Mouse (Mus musculus): ENCODE data around the gene Fez2.
A peak's percentile ranks its signal among the peaks of the same experiment; 100 is the strongest.

Gene Fez2

DNA sequence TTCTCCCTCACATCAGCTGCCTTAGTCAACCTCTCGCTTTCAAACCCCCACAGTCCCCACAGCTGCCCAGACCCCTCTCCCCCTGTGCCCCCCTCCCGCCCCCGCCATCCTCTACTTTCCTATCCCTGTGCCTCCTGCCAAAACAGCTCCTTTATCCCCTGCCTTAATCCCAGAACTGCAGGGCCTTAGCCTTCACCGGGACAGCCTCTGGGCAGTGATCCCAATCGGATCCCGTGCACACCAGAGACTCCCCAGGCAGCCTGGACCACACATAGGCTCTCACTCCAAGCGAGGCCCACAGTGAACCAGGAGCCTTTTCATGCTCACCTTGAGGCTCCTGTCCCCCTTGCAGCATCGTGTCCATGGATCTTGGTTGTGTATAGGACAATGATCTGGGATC, 49.5 kb downstream of the Fez2 start:
- no peak for DNase-seq (ENCODE audit: low spot score in 2 of 2)

DNA sequence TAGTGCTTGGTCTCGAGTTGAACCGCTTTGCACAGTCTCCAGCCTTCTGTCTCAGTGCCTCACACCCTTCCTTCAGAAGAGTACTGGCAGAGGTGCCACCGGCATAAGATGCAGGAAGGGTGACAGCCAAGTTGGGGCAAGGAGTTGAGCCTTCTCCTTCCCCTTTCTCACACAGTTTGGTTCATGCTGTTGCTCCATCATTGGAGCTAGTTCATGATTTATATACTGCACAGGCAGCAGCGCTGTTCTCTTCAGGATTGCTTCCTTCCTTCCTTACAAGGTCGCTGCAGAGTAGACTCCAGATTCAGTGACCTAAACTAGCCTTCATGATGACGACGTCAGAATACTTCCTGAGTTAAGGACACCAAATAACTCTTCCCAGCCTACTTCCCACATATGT, 51.9 kb downstream of the Fez2 start:
- no peak for DNase-seq (ENCODE audit: low spot score in 2 of 2)

DNA sequence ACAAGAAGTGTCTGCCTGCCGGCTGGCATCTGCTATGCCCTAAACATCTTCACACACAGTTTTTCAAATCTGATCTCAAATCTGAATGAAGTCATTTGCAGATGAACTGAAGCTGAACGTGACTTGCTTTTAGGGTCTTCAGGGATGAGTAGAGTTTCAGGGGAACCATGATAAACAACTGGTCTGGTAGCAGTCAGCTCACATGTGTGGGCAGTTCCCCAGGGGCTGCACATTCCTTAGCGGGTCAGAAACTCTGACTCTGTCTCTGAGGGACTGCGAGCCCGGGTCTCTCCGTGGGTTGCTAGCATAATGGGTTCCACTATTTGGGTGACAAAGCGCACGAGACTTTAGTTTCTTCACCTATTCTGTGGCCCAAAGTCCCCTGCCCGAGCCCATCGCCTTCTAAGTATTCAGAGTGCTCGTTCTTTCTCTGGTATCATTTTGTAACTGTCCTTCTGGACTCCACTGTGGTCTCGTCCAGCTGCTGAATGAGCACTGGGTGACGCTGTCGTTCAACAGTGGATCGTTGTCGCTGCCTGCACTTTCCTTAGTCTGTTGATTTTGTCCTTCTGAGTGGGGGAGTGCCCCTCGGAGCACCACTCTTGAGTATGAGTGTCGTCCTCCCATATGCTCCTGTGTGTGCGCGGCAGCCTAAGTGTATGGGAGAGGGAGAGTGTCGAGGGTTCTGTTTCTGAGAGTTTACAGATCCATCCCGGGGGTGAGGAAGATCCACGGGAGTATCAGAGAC, 53.2 kb downstream of the Fez2 start:
- peak in 1 of 2 experiments; percentile 19 for DNase-seq (ENCODE audit: low spot score in 2 of 2)

DNA sequence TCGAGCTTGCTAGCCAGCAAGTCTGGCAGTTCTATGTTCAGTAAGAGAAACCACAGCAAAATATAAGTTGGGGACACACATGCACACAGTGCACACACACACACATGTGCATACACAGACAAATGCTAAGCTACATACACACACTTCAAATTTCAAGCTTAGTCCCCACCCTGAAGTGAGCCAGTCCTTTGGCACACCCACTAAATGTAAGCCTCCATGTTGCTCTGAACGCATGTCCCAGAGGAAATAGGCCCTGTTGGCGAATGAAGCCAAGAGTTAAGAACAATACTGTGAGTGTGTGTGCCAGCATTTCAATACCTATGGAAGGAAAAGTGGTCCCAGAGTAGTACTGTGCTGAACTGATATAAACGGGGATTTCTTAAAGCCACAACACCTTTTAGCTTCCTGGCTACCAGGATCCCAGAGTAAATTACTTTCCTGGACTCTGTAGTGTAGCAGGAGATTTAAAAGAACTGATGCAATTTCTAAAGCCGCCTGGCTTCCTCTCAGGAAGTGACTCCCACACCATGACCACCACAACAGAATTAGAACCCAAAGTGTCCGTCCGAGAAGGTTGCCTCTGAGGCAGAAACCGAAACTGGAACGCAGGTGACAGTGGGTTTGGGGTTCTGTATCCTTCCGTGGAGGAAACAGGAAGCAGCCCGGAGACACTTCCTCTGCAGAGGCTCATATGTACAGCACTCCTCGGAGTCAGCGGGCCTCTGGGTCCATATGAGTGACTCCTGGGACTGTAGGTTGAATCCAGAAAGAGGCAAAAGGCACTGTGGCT, 55.8 kb downstream of the Fez2 start:
- DNase-seq (ENCODE audit: low spot score in 2 of 2) = peak; percentile 83 to 85

DNA sequence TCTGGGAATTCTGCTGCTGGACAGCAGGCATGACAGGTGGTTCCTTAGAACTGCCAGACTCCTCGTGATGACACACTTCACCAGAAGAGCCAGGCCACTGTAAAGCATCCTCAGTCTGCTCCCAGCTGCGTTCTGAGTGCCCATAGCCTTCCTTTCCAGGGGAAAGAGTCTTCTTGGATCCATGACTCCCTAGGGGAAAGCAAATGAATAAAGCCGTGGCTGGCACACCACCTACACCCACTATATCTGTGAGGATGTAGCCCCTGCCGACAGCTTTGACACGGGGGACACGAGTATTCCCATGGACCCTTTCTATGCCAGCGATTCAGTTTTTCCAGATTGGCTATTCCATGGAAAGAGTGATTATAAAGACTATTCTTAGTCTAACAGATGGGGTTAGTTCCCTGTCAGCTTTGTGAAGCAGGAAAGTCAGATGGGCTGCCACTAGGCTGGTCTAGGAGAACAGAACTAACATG, 59.7 kb downstream of the Fez2 start:
- DNase-seq (ENCODE audit: low spot score in 2 of 2) = no peak

DNA sequence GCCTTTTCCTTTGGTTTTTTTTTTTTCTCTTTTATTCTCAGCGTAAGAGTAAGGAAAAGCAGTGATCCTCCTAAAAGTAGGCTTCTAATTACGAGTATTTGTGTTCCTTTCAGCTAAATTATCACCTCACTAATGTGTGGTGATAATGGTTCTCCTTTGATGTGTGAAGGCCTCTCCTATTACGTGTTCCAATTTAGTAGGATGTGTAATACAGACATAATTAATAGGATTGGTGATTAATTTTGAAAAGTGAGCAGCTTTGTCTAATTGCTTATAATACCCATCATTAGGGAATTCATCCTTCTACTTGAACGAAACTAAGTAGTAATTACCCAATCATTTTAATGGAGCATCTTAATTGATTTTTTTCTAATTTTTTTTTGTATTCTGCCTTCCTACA, 60.2 kb downstream of the Fez2 start:
- no peak for DNase-seq (ENCODE audit: low spot score in 2 of 2)

DNA sequence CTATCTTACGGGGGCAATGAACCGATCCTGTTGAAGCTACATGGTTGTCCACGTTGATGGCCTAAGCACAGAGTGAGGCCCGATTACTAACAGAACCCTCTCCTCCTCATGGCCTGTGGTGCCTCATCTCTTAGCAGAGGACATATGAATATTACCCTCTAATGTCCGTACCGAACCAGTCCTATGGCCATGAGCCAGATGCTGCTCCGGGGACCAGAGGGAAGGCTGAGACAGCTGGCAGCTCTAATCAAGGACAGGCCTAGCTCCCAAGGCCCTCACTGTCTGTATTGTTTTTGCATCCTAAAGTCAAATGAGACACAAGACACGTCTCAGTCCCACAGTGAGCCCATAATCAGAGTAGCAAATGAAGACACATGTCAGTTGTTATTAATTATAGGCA, 62.3 kb downstream of the Fez2 start:
- no peak for DNase-seq (ENCODE audit: low spot score in 2 of 2)

DNA sequence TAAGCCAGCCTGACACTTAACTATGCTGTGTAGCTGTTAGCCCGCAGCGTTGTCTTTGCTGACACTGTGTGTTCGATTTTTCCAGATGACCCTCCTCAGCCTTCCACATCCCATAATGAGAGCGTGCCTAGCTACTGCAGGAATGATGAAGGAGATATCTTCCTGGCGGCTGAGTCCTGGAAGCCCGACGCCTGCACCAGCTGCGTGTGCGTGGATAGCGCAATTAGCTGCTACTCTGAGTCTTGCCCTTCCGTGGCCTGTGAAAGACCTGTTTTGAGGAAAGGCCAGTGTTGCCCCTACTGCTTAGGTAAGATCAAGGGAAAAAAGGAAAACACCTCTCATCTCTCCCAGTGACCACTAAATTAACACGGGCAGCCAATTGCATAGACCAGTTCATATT, 63.1 kb downstream of the Fez2 start:
- DNase-seq (ENCODE audit: low spot score in 2 of 2) = no peak

DNA sequence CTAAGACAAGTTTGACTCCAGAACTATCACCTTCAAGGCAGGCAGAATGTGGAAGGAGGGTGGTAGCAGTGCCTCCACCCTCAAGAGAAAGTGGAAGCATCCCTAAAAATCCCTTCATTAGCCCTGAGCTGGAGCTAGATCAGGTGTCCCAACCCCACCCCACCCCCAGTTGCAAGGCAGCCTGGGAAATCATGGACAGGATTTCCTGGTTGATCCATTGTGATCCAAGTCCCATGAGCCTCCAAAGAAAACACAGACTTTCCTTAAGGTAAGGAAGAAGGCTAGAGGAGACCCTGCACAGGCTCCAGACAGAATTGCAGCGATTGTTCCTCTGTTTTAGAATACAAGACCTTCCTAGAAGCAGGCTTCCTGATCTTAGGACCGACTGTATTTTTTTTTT, 63.5 kb downstream of the Fez2 start:
- DNase-seq (ENCODE audit: low spot score in 2 of 2) = no peak

DNA sequence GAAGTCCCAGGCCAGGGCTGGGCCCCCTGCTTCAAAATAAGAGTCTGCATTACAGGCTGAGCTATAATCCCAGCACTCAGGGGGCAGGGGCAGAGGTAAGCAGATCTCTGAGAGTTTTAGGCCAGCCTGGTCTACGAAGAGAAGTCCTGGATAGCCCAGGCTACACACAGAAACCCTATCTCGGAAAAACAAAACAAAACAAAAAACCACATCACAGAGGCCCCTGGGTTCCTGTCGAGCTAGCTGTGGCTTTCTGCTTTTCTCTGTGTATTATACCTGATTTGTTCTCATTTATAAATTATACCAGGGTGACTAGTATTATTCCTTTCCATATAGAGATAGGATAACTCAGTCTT, 65.5 kb downstream of the Fez2 start:
- DNase-seq (ENCODE audit: low spot score in 2 of 2) = no peak

DNA sequence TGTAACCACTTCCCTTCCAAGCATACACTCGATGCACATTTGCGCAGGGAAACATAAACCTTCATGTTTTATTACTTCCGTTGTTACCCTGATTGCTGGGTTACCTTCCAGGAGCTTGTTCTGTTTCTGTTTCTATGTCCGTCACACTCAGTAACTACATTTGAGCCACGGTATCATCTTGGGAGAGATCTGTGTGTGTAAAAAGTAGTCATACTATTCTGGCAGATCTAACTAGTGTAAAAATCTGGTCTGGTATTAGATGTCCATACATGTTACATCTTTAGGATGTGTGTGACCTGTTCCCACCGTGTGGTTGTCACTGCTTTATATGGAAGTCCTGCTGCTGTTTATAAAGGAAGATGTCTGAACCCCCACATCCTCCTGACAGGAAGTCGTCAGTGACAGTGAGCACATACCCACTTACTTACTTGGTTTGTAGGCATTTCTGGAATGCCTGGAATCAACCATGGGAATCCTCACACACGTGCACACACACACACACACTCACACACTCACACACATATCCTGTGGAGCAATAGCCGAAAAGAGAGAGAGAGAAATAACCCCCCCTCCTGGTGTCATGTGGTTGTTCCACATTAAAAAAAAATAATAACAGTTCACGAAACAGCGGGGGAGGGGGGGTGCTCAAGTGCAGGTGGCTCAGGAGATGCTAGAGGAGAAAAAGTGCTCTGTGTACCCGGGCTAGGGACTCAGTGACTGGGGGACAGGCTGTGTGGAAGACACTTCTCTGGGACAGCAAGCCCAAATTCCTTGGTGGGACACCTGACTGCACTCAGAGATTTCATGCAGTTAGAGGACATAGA, 66.1 kb downstream of the Fez2 start:
- peak; percentile 31 to 48 for DNase-seq (ENCODE audit: low spot score in 2 of 2)

DNA sequence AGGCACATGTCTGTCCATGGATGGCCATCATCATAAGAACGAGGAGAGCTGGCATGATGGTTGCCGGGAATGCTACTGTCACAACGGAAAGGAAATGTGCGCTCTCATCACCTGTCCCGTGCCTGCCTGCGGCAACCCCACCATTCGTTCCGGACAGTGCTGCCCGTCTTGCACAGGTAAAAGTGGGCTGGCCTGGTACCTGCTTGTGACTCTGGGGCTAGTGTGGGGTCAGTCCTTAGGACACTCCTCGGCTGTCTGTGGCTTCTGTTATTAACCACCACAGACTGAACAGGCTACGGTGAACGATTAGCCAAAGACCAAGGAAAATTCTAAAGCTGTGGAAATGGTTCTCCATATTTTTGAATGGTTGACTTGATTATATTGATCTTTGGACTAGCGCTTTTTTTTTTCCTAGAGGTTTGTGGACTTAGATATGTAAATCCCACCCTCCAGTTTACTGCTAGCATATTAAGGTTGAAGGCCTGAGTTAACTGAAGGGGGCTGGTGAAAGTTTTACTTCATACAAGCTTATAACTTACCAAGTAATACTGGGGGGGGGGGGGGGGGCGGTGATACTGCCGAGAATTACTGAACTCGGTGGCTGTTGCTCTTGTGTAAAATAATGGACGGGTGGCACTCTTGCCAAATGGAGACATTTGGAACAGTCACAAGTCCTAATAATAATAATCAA, 70.7 kb downstream of the Fez2 start:
- no peak for DNase-seq (ENCODE audit: low spot score in 2 of 2)

DNA sequence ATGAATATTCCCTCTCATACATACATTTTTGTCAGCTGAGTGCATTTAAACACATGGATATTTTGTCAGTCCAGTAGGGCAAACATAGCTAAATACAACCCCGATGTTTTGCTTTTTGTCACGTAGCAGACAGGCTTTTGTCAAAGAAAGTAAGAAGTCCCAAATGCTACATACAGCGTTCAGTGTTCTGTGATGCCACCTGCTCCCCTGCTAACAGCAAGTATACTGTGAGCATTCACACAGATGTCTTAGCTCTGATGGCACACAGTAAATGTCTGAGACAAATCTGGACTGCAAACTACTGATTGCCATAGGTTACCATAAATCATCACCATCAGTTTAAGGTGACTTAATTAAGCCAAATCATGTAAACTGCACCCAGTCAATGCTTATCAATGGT, 74.3 kb downstream of the Fez2 start:
- no peak for DNase-seq (ENCODE audit: low spot score in 2 of 2)

DNA sequence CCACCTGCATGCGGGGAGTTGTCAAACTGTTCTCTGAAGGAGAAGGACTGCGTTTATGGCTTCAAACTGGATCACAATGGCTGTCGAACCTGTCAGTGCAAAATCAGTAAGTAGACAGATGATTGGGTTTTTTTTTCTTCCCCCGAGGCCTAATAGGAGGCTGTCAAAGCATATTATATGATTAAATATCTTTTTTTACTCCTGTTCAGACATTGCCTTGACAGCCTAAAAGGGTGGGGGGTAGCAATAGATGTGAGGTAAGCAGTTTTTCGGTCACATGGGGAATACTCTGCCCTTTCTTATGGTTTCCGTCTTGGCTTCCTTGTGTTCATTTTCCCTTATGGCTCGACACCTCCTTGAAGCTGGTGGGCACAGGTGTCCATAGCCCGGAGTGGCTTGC, 82.7 kb downstream of the Fez2 start:
- DNase-seq (ENCODE audit: low spot score in 2 of 2) = no peak

DNA sequence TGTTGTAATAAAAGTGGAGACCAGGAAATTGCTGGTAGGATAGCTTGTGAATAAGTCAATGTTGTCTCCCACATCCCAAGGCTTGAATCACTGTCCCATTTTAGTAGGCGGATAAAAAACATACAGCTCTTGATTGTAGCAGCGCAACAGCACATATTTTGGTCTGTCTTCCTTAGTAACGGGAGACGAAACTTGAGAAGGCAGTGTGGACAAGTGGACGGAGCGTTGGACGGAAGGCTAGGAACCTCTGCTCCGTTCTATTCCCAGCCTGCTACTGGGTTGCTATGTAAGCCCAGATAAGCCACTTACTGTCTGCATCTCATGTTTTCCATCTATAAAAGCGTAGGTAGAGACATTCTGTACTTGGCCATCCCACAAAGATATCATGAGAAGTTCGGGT, 84.7 kb downstream of the Fez2 start:
- no peak for DNase-seq (ENCODE audit: low spot score in 2 of 2)

DNA sequence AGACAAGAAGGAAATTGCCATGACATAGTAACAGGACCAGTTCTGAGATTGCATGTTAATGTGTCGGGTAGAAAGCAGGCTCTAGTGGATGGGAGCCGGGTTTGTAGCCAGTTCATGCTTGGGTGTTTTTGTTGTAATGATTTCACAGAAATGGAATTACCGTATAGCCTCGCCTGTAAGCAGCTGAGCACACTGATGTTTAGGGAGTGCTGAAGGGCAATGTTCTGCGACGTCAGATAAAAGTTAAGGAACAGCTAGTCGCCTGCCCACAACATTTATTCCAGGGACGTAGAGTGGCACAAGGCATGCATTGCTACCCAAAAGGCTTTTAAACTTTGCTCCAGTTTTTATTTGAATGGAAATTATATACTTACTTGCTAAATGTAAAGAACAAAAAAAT, 86.5 kb downstream of the Fez2 start:
- no peak for DNase-seq (ENCODE audit: low spot score in 2 of 2)

DNA sequence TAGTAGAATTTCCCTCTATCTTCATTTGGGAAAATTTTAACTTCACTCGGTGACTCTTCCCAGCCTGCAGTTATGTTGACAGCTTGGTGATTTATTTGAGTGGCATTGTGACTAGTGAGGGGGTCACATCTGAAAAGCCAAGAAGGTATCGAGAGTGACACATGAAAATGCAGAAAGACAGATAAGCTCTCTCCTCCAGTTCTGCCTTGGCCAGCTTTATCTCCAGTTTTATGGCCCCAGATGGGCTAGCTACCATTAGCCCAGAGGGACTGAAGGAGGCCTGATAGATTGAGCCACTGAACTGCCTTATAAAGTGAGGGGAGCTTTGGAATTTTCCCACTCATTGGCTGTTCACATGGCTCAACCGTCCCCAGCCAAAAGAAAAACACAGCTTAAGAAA, 89.7 kb downstream of the Fez2 start:
- peak in 1 of 2 experiments; percentile 8 for DNase-seq (ENCODE audit: low spot score in 2 of 2)

DNA sequence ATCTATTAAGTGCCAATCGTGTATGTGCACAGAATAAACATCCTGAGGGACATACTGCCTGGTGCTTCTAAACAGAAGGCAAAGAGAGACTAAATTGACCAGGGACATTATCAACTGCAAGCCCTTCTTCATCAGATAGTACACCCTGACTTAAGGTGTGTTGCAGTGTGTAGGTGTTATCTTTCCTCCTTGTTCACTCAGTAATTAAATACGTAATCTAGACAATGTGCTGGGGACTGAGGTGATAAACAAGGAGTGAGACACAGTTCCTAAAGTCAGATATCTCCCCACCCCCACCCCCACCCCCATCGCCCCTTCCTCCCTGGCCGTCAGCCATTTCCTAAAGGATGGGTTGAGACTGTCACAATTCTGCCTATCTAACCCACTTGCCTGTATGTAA, 90.8 kb downstream of the Fez2 start:
- DNase-seq (ENCODE audit: low spot score in 2 of 2) = no peak

DNA sequence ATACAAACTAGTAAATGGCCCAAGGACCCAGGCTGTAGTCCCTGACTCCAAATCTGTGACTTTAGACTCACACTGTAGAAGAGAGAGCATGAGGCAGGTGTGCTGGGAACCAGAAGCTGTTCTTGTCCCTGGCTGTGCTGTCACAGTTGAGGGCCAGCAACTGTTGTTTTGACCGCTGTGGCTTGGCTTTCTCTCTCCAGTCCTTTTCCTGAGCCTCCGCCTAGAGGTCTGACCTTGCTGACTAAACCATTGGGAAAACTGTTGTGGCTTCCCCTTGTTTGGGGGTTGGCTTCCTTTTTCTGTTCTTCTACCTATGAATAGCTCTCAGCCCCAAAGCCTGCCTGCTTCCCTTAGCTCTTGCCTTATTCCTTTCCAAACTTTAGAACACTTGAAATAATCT, 91.6 kb downstream of the Fez2 start:
- DNase-seq (ENCODE audit: low spot score in 2 of 2) = no peak

DNA sequence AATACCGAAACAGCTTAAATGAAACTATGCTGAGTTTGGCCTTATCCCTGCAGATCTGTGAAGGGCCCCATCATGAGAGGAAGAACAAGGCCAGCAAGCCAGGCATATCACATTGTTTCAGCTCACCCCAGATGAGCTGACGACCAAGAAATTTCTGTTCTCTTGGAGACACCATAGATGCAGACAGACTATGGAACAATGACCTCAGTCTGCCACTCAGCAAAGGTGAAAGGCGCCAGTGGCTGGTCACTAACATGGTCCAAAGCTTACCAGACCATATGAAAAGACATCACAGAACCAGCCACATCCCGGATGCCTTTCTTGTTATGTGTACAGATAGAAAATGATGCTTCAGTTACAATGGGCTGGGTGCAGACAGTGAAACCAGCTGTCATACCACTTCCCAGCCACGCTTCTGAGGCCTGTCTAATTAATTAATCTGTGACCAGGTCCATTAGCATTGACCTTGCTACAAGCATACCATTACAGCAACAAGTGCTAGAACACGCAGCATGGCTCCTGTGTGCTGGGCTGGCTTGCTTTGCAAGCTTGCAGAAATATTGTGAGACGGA, 92.1 kb downstream of the Fez2 start:
- DNase-seq (ENCODE audit: low spot score in 2 of 2) = no peak
